Mouse (Mus musculus) CH12.LX (cell line): ENCODE measurements at regions not wholly inside any gene's neighbourhood (a gene's known extent, or its start where the extent isn't known, plus 50 kb on each side); places are given as distances from the start of the nearest gene placed in this dataset.
"Not testable (repeated sequence)": the region's sequence is repeated elsewhere in the genome, so short reads cannot be mapped to it uniquely, and the experiment has no call there.

Source experiments
- DNase-seq: peaks from one replicate; pipeline ENCODE4 v3.0.0-alpha.2; 2013; ENCODE audit errors: extremely low read depth
- H3K27ac ChIP-seq: 2 replicates; pipeline ENCODE4 v1.5.1; 2012; ENCODE audit warnings: low read depth, mild to moderate bottlenecking, control low read depth, moderate library complexity; ENCODE audit not compliant: insufficient read depth
- H3K27me3 ChIP-seq: replicated peaks from 2 replicates; pipeline ENCODE3; 2012; ENCODE audit warnings: inconsistent platforms
- H3K36me3 ChIP-seq, 2 experiments: replicated peaks in 1 of 2; 2 replicates each; pipeline versions ENCODE3 to v1.6.1; 2012; ENCODE audit warnings: inconsistent platforms in 1 of 2, low read length in 1 of 2, mild to moderate bottlenecking in 1 of 2, mixed read lengths in 1 of 2, moderate library complexity in 1 of 2; ENCODE audit not compliant: control insufficient read depth in 1 of 2, insufficient read depth in 1 of 2
- H3K4me1 ChIP-seq, 2 experiments: 2 replicates each; pipeline ENCODE4 v1.6.1; 2012; ENCODE audit warnings: inconsistent platforms in 1 of 2, moderate library complexity in 1 of 2; ENCODE audit not compliant: insufficient read depth in 2 of 2, control insufficient read depth in 1 of 2
- H3K4me2 ChIP-seq: 2 replicates; pipeline ENCODE4 v1.6.1; 2012; ENCODE audit warnings: low read depth, mild to moderate bottlenecking, control low read depth; ENCODE audit not compliant: poor library complexity, insufficient read depth, severe bottlenecking
- H3K4me3 ChIP-seq, 3 experiments: fragments of 150-350 bp in 1 of 3; sonication (generic) in 1 of 3; replicated peaks in 1 of 3; 2 replicates each; pipeline versions ENCODE3 to v1.5.1; 2011 to 2012; ENCODE audit warnings: low read depth in 2 of 3, low read length in 2 of 3, mild to moderate bottlenecking in 2 of 3, moderate library complexity in 2 of 3, control low read depth in 1 of 3, improper control_type of control experiment in 1 of 3, inconsistent platforms in 1 of 3, mixed read lengths in 1 of 3; ENCODE audit not compliant: poor library complexity in 1 of 3
- H3K79me2 ChIP-seq: replicated peaks from 2 replicates; pipeline ENCODE4 v1.6.1; 2012; ENCODE audit warnings: mild to moderate bottlenecking, moderate library complexity; ENCODE audit not compliant: control insufficient read depth, poor library complexity, insufficient read depth, severe bottlenecking; ENCODE audit errors: extremely low read depth
- H3K9ac ChIP-seq: 2 replicates; pipeline ENCODE4 v1.6.1; 2012; ENCODE audit warnings: low read depth, mild to moderate bottlenecking, control low read depth, moderate library complexity; ENCODE audit not compliant: insufficient read depth
- H3K9me3 ChIP-seq: replicated peaks from 2 replicates; pipeline ENCODE3; 2012; ENCODE audit warnings: low read length, inconsistent platforms, mixed read lengths
- BHLHE40 ChIP-seq: IDR thresholded peaks from 2 replicates; pipeline ENCODE4 v1.6.1; 2011; ENCODE audit warnings: mild to moderate bottlenecking, low read depth, low read length, improper control_type of control experiment
- CHD2 ChIP-seq: IDR thresholded peaks from 2 replicates; pipeline ENCODE4 v1.6.1; 2011; ENCODE audit warnings: low read length, improper control_type of control experiment
- E2F4 ChIP-seq: IDR thresholded peaks from 2 replicates; pipeline ENCODE4 v1.6.1; 2011; ENCODE audit warnings: low read depth, low read length, improper control_type of control experiment; ENCODE audit not compliant: insufficient replicate concordance
- ELF1 ChIP-seq: IDR thresholded peaks from 2 replicates; pipeline ENCODE4 v1.6.1; 2014; ENCODE audit warnings: low read depth, mild to moderate bottlenecking, inconsistent platforms, low read length, improper control_type of control experiment
- GABPA ChIP-seq: IDR thresholded peaks from 2 replicates; pipeline ENCODE4 v1.6.1; 2012; ENCODE audit warnings: low read depth, low read length, improper control_type of control experiment, inconsistent platforms; ENCODE audit not compliant: insufficient replicate concordance
- JUND ChIP-seq: conservative IDR thresholded peaks from 2 replicates; pipeline ENCODE4 v1.6.1; 2011; ENCODE audit warnings: low read depth, low read length, improper control_type of control experiment
- KAT2A ChIP-seq: IDR thresholded peaks from 2 replicates; pipeline ENCODE4 v1.6.1; 2012; ENCODE audit warnings: low read length, improper control_type of control experiment, inconsistent platforms; ENCODE audit not compliant: insufficient replicate concordance
- MAFK ChIP-seq: IDR thresholded peaks from 2 replicates; pipeline ENCODE4 v1.6.1; 2011; ENCODE audit warnings: low read length, improper control_type of control experiment; ENCODE audit not compliant: insufficient replicate concordance
- MEF2A ChIP-seq: IDR thresholded peaks from 2 replicates; pipeline ENCODE4 v1.6.1; 2014; ENCODE audit warnings: low read depth, mild to moderate bottlenecking, inconsistent platforms, low read length, improper control_type of control experiment, borderline replicate concordance
- MYC ChIP-seq: IDR thresholded peaks from 2 replicates; pipeline ENCODE4 v1.6.1; 2011; ENCODE audit warnings: low read depth, mild to moderate bottlenecking, improper control_type of control experiment, low read length
- NRF1 ChIP-seq: IDR thresholded peaks from 2 replicates; pipeline ENCODE4 v1.6.1; 2014; ENCODE audit warnings: low read depth, mild to moderate bottlenecking, inconsistent platforms, low read length, improper control_type of control experiment, moderate library complexity
- POLR2AphosphoS2 ChIP-seq: IDR thresholded peaks from 2 replicates; pipeline ENCODE4 v1.6.1; 2011; ENCODE audit warnings: low read depth, low read length, improper control_type of control experiment
- RAD21 ChIP-seq: IDR thresholded peaks from 2 replicates; pipeline ENCODE4 v1.6.1; 2011; ENCODE audit warnings: low read depth, mild to moderate bottlenecking, low read length, improper control_type of control experiment, moderate library complexity
- SIN3A ChIP-seq: IDR thresholded peaks from 2 replicates; pipeline ENCODE4 v1.6.1; 2012; ENCODE audit warnings: low read length, improper control_type of control experiment, inconsistent platforms
- TBP ChIP-seq: conservative IDR thresholded peaks from 2 replicates; pipeline ENCODE4 v1.6.1; 2011; ENCODE audit warnings: low read depth, low read length, improper control_type of control experiment
- TCF12 ChIP-seq: IDR thresholded peaks from 2 replicates; pipeline ENCODE4 v1.6.1; 2014; ENCODE audit warnings: low read depth, mild to moderate bottlenecking, inconsistent platforms, low read length, improper control_type of control experiment
- UBTF ChIP-seq: IDR thresholded peaks from 2 replicates; pipeline ENCODE4 v1.6.1; 2012; ENCODE audit warnings: low read depth, mild to moderate bottlenecking, inconsistent platforms, low read length, improper control_type of control experiment, moderate library complexity
- USF1 ChIP-seq: IDR thresholded peaks from 2 replicates; pipeline ENCODE4 v1.6.1; 2014; ENCODE audit warnings: low read depth, mild to moderate bottlenecking, inconsistent platforms, low read length, improper control_type of control experiment
- USF2 ChIP-seq: conservative IDR thresholded peaks from 2 replicates; pipeline ENCODE4 v1.6.1; 2011; ENCODE audit warnings: low read depth, low read length, improper control_type of control experiment
- ZC3H11A ChIP-seq: IDR thresholded peaks from 2 replicates; pipeline ENCODE4 v1.6.1; 2012; ENCODE audit warnings: low read depth, mild to moderate bottlenecking, inconsistent platforms, low read length, improper control_type of control experiment
- ZKSCAN1 ChIP-seq: IDR thresholded peaks from 2 replicates; pipeline ENCODE4 v1.6.1; 2012; ENCODE audit warnings: low read depth, inconsistent platforms, low read length, improper control_type of control experiment, borderline replicate concordance
- ZMIZ1 ChIP-seq: IDR thresholded peaks from 2 replicates; pipeline ENCODE4 v1.6.1; 2012; ENCODE audit warnings: low read depth, mild to moderate bottlenecking, inconsistent platforms, low read length, improper control_type of control experiment
- dilution Hi-C: fragments of 300-500 bp; cut with MboI; formaldehyde crosslinking; loops from 2 replicates; pipeline ENCODE4 v1.14.3; 2020; ENCODE audit warnings: low sequenced_read_pairs; ENCODE audit not compliant: extremely low pct_unique_long_range_greater_than_20kb, extremely low pct_ligation_motif_present
- in situ Hi-C: fragments of 300-500 bp; cut with MboI; formaldehyde crosslinking; loops from 3 replicates; pipeline ENCODE4 v1.14.3; 2019; ENCODE audit warnings: low sequenced_read_pairs, low pct_ligation_motif_present, low pct_unique_long_range_greater_than_20kb, mixed read lengths

- TF ChIP-seq TCF12 (no peak), USF2 (no peak), JUND (no peak), GABPA (no peak), ELF1 (no peak), MYC (no peak), TBP (no peak), BHLHE40 (no peak), UBTF (no peak), ZKSCAN1 (no peak), NRF1 (no peak), ZC3H11A (no peak), CHD2 (no peak), MAFK (no peak), POLR2AphosphoS2 (no peak), SIN3A (no peak), RAD21 (no peak), E2F4 (no peak)
- Histone ChIP-seq H3K9me3 (no peaks in the 10 kb centered on the region), H3K27ac (no peak overlapping the region), H3K27me3 (no peaks in the 10 kb centered on the region), H3K4me2 (no peak overlapping the region), H3K9ac (no peak overlapping the region), H3K36me3 (no peaks in the 10 kb centered on the region), H3K4me3 (no peak overlapping the region), H3K4me1 (no peaks in the 10 kb centered on the region), H3K79me2 (no peaks in the 10 kb centered on the region)
- dilution Hi-C loops (no loop called here), in situ Hi-C loops (no loop called here)
- no peak for DNase-seq
Observed at GRCm38 (mm10) chr3:6087267-6087666, 336.7 kb downstream of the Gm8797 start.

GRCm38 (mm10) chr3:6093931-6094330 is 343.3 kb downstream of the Gm8797 start:
- no peaks in the 10 kb centered on the region for H3K36me3 ChIP-seq
- H3K27ac ChIP-seq: no peak overlapping the region
- no peaks in the 10 kb centered on the region for H3K9me3 ChIP-seq
- in situ Hi-C loops (no loop called here), dilution Hi-C loops (no loop called here)
- no peak overlapping the region for H3K4me3 ChIP-seq
- no peaks in the 10 kb centered on the region for H3K27me3 ChIP-seq
- TF ChIP-seq CHD2: no peak
- TF ChIP-seq BHLHE40: no peak
- TF ChIP-seq ZMIZ1: no peak
- no peak for TF ChIP-seq ELF1
- TF ChIP-seq KAT2A: no peak
- no peak for TF ChIP-seq MEF2A
- no peak for TF ChIP-seq TCF12
- TF ChIP-seq MYC: no peak
- TF ChIP-seq USF2: no peak
- no peak for TF ChIP-seq USF1
- no peak for DNase-seq
- no peaks in the 10 kb centered on the region for H3K4me1 ChIP-seq
- no peak overlapping the region for H3K4me2 ChIP-seq
- H3K9ac ChIP-seq: no peak overlapping the region
- H3K79me2 ChIP-seq: no peaks in the 10 kb centered on the region

GRCm38 (mm10) chr3:6094410-6094809 is 343.8 kb downstream of the Gm8797 start:
- in situ Hi-C loops, H3K4me2 ChIP-seq, H3K79me2 ChIP-seq, H3K9ac ChIP-seq, H3K4me1 ChIP-seq, H3K27me3 ChIP-seq, dilution Hi-C loops, H3K9me3 ChIP-seq, H3K36me3 ChIP-seq, H3K4me3 ChIP-seq, DNase-seq, H3K27ac ChIP-seq: not testable (repeated sequence)
